25 mouse cellular contexts compared by ENCODE assay signal in genomic region chr13:53805872-53806271, GRCm38 (mm10).
DNase-seq lines count a peak whose midpoint lies in the region; ATAC-seq and TF ChIP-seq lines count a peak whose summit lies in the region.
"Had no signal": no experiment of that assay in that cellular context is flagged by ENCODE, and none has a peak within 500 bp of the region (broad histone marks: within the 10 kb centered on the region; RNA-seq: fewer than 3 reads in every experiment).

No protein-coding gene starts in this region.

- ATAC-seq in forebrain, embryonic 15.5 days (replicated peaks), result peak; percentile 60; the same call in 1 of the 2 replicates
- no peak for ATAC-seq in forebrain, embryonic 11.5 days (replicated peaks; ENCODE audit: low FRiP score)
- peak; percentile 84 for ATAC-seq in forebrain, embryonic 16.5 days
- no peak for ATAC-seq in activated CD4-positive, CD25-positive, alpha-beta regulatory T cell, adult 4 months
- ATAC-seq: CD4-positive, CD25-positive, alpha-beta regulatory T cell, adult 4 months; intestine, postnatal 0 days had no signal

- no peaks in the 10 kb centered on the region for H3K9me3 ChIP-seq in forebrain, embryonic 15.5 days
- no peaks in the 10 kb centered on the region for H3K9me3 ChIP-seq in forebrain, embryonic 11.5 days (ENCODE audit: control insufficient read depth, low read length)
- H3K9me3 ChIP-seq in forebrain, embryonic 16.5 days (ENCODE audit: control insufficient read depth, low read length), result no peaks in the 10 kb centered on the region
- H3K9me3 ChIP-seq: embryonic facial prominence, embryonic 10.5 days; embryonic facial prominence, embryonic 13.5 days; heart, embryonic 10.5 days; hindbrain, embryonic 12.5 days; hindbrain, embryonic 15.5 days had no signal

- 0 out of 2 replicates have a peak overlapping the region, but pooled peaks have one; percentile 14 for H3K27ac ChIP-seq in forebrain, embryonic 15.5 days (replicated peaks)
- no peak overlapping the region for H3K27ac ChIP-seq in forebrain, embryonic 11.5 days (ENCODE audit: low read depth, low read length)
- H3K27ac ChIP-seq in forebrain, embryonic 16.5 days (ENCODE audit: low read length), result peak overlapping the region; percentile 39; the same call in 1 of the 2 replicates
- H3K27ac ChIP-seq: embryonic facial prominence, embryonic 10.5 days; embryonic facial prominence, embryonic 13.5 days; heart, adult 2 months; heart, embryonic 10.5 days; hindbrain, embryonic 12.5 days; hindbrain, embryonic 15.5 days had no signal

- DNase-seq in forebrain, embryonic 11.5 days (ENCODE audit: low spot score), result no peak
- DNase-seq in brain, embryonic 14.5 days (ENCODE audit: low read depth), result peak; percentile 80
- no peak for DNase-seq in frontal cortex, postnatal 10 days (ENCODE audit: low spot score in 2 of 2)
- DNase-seq: adrenal gland, postnatal 10 days; adrenal gland, postnatal 36 days; cerebellum, adult 11-12 months; cerebellum, adult 8-10 months; cerebellum, postnatal 10 days; cerebellum, postnatal 36 days; embryo, embryonic 11 days; gastrocnemius, postnatal 10 days; gastrocnemius, postnatal 36 days; heart, adult 2 months; kidney, adult 2 months had no signal

- TF ChIP-seq POLR2A in brain, embryonic 14.5 days (IDR thresholded peaks at IDR 0.05; ENCODE audit: borderline replicate concordance, extremely low read depth, insufficient read depth, insufficient read length, poor library complexity, severe bottlenecking), result no peak

- H3K4me1 ChIP-seq in forebrain, embryonic 15.5 days, result peaks cover 36% of the 10 kb centered on the region
- peaks cover 4% of the 10 kb centered on the region for H3K4me1 ChIP-seq in forebrain, embryonic 11.5 days (replicated peaks; ENCODE audit: control insufficient read depth, insufficient read depth, low read length)
- peaks cover 23% of the 10 kb centered on the region for H3K4me1 ChIP-seq in forebrain, embryonic 16.5 days (replicated peaks; ENCODE audit: control insufficient read depth, insufficient read depth, low read length)

- TF ChIP-seq CTCF in brain, embryonic 14.5 days (IDR thresholded peaks at IDR 0.05; ENCODE audit: borderline replicate concordance, extremely low read depth, insufficient read depth, insufficient read length), result no peak

- 30% methylated on average over 4 of the region's 4 CpGs for WGBS in forebrain, embryonic 15.5 days
- 43% methylated on average over 4 of the region's 4 CpGs for WGBS in forebrain, embryonic 11.5 days
- 18% methylated on average over 4 of the region's 4 CpGs for WGBS in forebrain, embryonic 16.5 days

- H3K9ac ChIP-seq in forebrain, embryonic 15.5 days (replicated peaks), result no peak overlapping the region
- H3K9ac ChIP-seq in forebrain, embryonic 11.5 days (ENCODE audit: low read length), result no peak overlapping the region
- H3K9ac ChIP-seq in forebrain, embryonic 16.5 days (replicated peaks; ENCODE audit: low read depth, low read length), result no peak overlapping the region
- H3K9ac ChIP-seq: embryonic facial prominence, embryonic 13.5 days; hindbrain, embryonic 12.5 days; hindbrain, embryonic 15.5 days had no signal

- H3K27me3 ChIP-seq in forebrain, embryonic 15.5 days, result peaks cover 9% of the 10 kb centered on the region
- no peaks in the 10 kb centered on the region for H3K27me3 ChIP-seq in forebrain, embryonic 11.5 days (ENCODE audit: control insufficient read depth, insufficient read depth, low read length)
- H3K27me3 ChIP-seq in forebrain, embryonic 16.5 days (replicated peaks; ENCODE audit: control insufficient read depth, insufficient read depth, low read length), result peaks cover 13% of the 10 kb centered on the region
- H3K27me3 ChIP-seq: hindbrain, embryonic 12.5 days; hindbrain, embryonic 15.5 days had no signal

- no peak overlapping the region for H3K4me3 ChIP-seq in forebrain, embryonic 15.5 days
- H3K4me3 ChIP-seq in forebrain, embryonic 11.5 days (ENCODE audit: low read depth, low read length), result no peak overlapping the region
- H3K4me3 ChIP-seq in forebrain, embryonic 16.5 days (replicated peaks; ENCODE audit: low read length), result no peak overlapping the region
- H3K4me3 ChIP-seq: embryonic facial prominence, embryonic 10.5 days; embryonic facial prominence, embryonic 13.5 days; erythroblast, embryonic 14.5 days; heart, adult 2 months; heart, embryonic 10.5 days; hindbrain, embryonic 12.5 days; hindbrain, embryonic 15.5 days had no signal

- no peak overlapping the region for H3K4me2 ChIP-seq in forebrain, embryonic 15.5 days (replicated peaks)
- H3K4me2 ChIP-seq in forebrain, embryonic 11.5 days (ENCODE audit: low read depth, low read length, severe bottlenecking), result no peak overlapping the region
- no peak overlapping the region for H3K4me2 ChIP-seq in forebrain, embryonic 16.5 days (ENCODE audit: low read length)
- H3K4me2 ChIP-seq: embryonic facial prominence, embryonic 13.5 days; hindbrain, embryonic 12.5 days; hindbrain, embryonic 15.5 days had no signal

- H3K36me3 ChIP-seq in forebrain, embryonic 15.5 days, result no peaks in the 10 kb centered on the region
- no peaks in the 10 kb centered on the region for H3K36me3 ChIP-seq in forebrain, embryonic 11.5 days (ENCODE audit: control insufficient read depth, insufficient read depth, low read length)
- H3K36me3 ChIP-seq in forebrain, embryonic 16.5 days (ENCODE audit: control insufficient read depth, insufficient read depth), result no peaks in the 10 kb centered on the region
- H3K36me3 ChIP-seq: embryonic facial prominence, embryonic 10.5 days; embryonic facial prominence, embryonic 13.5 days; heart, embryonic 10.5 days; hindbrain, embryonic 12.5 days; hindbrain, embryonic 15.5 days had no signal

Comparison
In these comparisons a context has a peak if more than half of its experiments do, and no peak if none do; other contexts are left out.
1. ATAC-seq: peak in forebrain, embryonic 15.5 days (single experiment) and forebrain, embryonic 16.5 days (single experiment); none in forebrain, embryonic 11.5 days (single experiment) and activated CD4-positive, CD25-positive, alpha-beta regulatory T cell, adult 4 months (single experiment).